Mouse (Mus musculus) erythroid progenitor cell, adult 5-6 weeks (primary cell): Measurements from ENCODE around the gene Hipk2. TPM values are rescaled to one million over a fixed set of nuclear protein-coding genes. Genes with fewer than 3 reads are reported as not detected.

Experiments
- ATAC-seq: replicated peaks from 2 replicates; pipeline ENCODE4 v1.8.0; 2016; ENCODE audit warnings: moderate number of reproducible peaks, mild to moderate bottlenecking, moderate TSS enrichment, inconsistent platforms; ENCODE audit not compliant: poor library complexity, low FRiP score, severe bottlenecking
- total RNA-seq, 2 experiments: library from RNA; stranded (forward) in 1 of 2; stranded (reverse) in 1 of 2; fragments of 150-400 nt in 1 of 2; fragments of 186-747, 209-891 nt in 1 of 2; gene quantifications; 2 replicates each; pipeline versions ENCODE4 v1.2.3 to v1.2.4; 2015 to 2017; ENCODE audit warnings: low replicate concordance in 2 of 2

The Hipk2 gene
- total RNA-seq, 2 experiments from 2014 or later, result 160 to 280 TPM

DNA sequence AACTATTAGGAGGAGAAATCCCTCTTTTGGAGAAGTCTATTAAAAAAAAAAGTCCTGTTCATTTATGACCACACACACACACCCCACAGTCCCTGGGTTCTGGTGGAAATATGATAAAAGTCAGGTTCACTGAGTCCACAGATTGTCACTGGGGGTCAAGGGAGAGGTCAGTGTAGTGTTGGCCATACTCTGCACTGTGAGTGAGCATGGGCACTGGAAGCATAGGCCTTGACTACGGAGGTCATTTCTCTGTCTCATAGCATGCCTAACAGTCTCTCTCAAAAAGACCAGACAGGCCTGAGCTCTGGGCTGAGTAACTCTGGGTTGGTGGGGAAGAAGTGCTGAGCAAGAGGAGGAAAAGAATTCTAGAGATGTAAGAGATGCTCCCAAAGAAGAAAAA lies 2.6 kb downstream of the Hipk2 start:
- ATAC-seq, result no peak

DNA sequence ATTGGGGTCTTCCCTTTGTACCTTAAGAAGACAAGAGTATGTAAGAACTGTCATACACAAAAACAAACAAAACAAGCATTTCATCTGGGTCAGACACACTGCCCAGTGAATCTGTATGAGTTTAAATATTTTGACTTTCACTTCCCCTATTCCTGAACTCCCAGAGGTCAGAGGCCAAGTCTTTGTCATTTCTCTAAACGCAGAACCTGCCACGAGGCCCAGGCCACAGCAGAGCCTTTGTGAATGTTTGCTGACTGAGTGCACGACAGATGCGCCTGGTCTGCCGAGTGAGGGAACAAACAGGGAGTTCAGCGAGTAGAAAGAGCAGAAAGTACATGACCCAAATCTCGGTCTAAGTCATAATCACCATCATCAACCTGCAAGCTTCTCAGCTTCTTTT lies 4.9 kb downstream of the Hipk2 start:
- ATAC-seq, result no peak

- no peak for ATAC-seq
These were observed 5.9 kb downstream of the Hipk2 start for GRCm38 (mm10) chr6:38870070-38870469.

DNA sequence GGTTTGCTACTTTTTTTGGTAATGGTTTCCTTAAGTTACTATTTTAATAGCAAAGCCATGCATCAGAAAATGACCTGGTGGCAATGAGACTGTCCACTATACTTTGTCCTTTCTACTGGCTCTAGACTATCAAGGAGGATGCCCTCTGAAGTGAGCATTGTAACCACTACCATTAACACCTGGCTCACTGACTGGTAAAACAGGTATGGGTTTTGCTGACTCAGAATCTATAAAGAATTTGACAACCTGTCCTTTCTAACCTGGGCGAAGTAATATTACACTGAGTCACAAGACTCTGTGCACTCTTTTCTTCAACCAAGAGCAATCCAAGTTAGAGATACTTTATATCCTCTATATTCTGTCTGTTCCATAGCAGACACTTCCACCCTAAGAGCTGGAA lies 7.0 kb downstream of the Hipk2 start:
- no peak for ATAC-seq

DNA sequence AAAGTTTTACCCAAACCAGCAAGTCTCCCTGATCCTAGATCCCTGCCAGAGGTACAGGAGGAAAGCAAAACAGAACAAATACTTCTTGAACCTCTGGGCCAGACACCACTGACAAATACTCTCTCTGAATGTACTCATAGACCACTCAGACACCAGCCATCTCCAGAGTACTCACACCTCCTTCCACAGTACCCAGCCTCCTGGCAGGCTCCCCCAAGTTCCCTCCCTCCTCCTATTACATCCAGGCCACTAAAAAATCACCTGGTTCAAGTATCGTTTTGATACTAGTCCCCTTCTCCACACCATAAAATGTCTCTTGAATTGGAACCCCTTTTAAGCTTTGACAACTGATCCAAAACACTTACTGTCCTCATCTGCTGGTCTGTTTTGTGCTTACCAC lies 8.7 kb downstream of the Hipk2 start:
- no peak for ATAC-seq

DNA sequence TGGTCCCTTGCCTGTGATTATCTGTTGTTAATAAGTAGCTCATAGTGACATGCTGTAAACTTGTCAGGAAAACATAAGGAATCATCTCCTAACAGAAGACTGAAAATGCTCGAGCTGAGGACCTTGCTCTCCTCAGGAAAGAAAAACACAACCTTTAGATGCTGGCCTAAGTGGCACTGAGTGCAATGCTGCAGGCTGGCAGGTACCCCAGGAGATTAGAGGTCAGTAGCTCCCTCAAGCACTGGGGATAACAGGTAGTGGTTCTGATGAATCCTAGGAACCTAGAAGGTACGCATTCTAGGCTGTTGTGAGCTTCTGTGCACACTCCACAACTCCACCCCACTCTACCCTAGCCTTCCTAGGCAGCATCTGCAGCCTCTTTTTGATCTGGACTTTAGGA lies 9.2 kb downstream of the Hipk2 start:
- no peak for ATAC-seq

DNA sequence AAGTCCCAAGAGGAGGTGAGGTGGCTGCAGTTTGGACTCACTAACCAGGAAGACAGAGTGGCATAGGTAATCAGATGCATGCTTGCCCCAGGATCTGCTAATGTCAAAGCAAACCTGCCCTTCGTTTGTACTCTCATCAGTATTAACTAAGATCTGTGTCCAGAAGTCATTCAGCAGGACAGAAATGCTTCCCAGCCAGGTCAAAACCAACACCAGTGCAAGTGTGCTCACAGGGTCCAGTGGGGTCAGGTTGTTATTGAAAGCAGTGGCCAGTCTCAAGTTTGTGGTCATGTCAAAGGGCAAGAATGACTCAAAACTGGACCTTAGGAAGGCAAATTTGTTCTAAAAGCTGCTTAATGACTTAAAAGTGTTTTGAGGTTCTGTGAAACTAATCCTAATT lies 9.6 kb downstream of the Hipk2 start:
- ATAC-seq, result no peak

- no peak for ATAC-seq
These were observed 10.2 kb downstream of the Hipk2 start for GRCm38 (mm10) chr6:38865805-38866204.

GRCm38 (mm10) chr6:38863595-38863994 lies 12.4 kb downstream of the Hipk2 start:
- ATAC-seq, result 0 out of 2 replicates have a peak, but pooled peaks have one; percentile 31

GRCm38 (mm10) chr6:38860301-38860700 lies 15.7 kb downstream of the Hipk2 start:
- no peak for ATAC-seq

GRCm38 (mm10) chr6:38859819-38860218 lies 16.1 kb downstream of the Hipk2 start:
- ATAC-seq, result no peak

- no peak for ATAC-seq
These were observed 22.4 kb downstream of the Hipk2 start for GRCm38 (mm10) chr6:38853561-38853992.

DNA sequence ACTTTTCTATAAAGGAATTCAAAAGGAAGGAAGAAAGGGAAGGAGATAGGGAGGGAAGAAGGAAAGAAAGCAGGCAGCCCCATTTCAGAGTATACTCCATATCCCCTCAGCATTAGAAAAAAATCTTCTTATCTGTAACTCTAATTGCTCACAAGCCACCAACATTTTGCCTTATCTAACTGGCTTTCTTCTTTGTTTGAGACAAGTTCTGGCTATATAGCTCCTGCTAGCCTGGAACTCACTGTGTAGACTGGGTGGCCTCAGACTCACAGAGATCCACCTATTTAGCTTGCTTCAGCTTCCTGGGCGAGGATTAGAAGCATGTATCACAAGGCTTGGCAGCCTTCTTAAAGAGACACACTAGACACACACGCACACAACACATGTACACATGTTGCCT lies 24.2 kb downstream of the Hipk2 start:
- no peak for ATAC-seq

- no peak for ATAC-seq
These were observed 25.2 kb downstream of the Hipk2 start for GRCm38 (mm10) chr6:38850715-38851259.

GRCm38 (mm10) chr6:38847958-38848910 lies 27.7 kb downstream of the Hipk2 start:
- no peak for ATAC-seq

- ATAC-seq, result no peak
These were observed 28.5 kb downstream of the Hipk2 start for GRCm38 (mm10) chr6:38847447-38847846.

GRCm38 (mm10) chr6:38846330-38847195 lies 29.4 kb downstream of the Hipk2 start:
- ATAC-seq, result no peak

DNA sequence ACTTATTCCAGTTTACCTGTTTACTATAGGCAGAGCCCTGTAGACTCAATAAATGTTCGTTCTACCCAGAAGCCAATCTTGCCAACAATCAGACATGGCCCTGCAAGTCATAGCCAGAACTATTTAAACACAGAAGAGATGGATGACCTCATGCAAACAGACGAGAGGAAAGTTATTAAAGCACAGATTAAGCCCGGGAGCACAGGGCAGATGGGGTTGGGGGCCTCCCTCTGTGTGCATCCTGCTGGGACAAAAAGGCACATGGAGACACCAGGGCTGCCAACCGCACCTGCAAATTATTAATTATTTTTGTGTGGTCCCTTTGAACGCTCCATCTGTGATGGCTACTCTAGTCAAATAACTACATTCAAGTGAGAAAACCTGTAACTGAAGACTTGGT lies 30.1 kb downstream of the Hipk2 start:
- ATAC-seq, result no peak

- ATAC-seq, result no peak
These were observed 30.8 kb downstream of the Hipk2 start for GRCm38 (mm10) chr6:38845117-38845516.

DNA sequence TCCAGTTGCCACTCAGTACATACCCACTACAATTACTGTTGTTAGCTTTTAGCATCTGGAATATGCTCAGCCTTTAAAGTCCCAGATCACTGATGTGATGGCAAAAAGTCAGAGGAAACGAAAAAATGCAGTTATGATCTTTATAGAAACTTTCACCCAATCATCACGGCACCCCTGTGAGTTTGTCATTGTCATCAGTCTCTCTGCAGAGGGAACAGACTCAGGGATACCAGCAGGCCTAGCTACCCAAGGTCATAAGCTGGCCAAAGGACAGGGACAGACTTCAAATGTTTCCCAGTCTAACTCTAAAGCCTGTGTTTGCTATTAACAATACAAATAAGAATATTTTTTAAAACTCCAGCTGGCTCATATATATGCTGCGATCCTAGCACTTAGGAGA lies 34.4 kb downstream of the Hipk2 start:
- ATAC-seq, result no peak
